ENCODE assay signal across 8 mouse cellular contexts in the genomic region with DNA sequence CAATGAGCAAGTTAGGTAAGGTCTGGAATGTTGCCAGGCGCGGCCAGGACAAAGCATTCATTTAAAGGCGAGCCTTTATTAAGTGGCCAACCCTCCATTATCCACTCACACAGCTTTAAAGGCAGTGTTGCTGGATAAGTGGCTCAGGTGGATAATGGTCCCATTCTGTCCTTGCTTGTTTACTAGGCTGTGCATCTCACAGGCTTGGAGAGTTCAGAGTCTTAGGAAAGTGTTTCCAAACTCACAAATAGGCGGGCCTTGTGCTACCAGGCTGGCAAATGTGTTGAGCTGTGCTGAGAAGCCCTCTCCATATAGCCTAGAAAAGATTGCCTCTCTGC.
A peak's percentile ranks its signal among the peaks of the same experiment; 100 is the strongest.
DNase-seq lines count a peak whose midpoint lies in the region; ATAC-seq and TF ChIP-seq lines count a peak whose summit lies in the region.

No protein-coding gene starts in this region.

- no peak for TF ChIP-seq CTCF in lung, postnatal 0 days (IDR thresholded peaks at IDR 0.05)
- TF ChIP-seq CTCF in cerebellum, adult 2 months (IDR thresholded peaks at IDR 0.05; ENCODE audit: borderline replicate concordance, insufficient read depth, low read depth, low read length), result no peak

- no peaks in the 10 kb centered on the region for H3K9me3 ChIP-seq in hindbrain, embryonic 13.5 days
- H3K9me3 ChIP-seq in hindbrain, embryonic 10.5 days, result no peaks in the 10 kb centered on the region
- H3K9me3 ChIP-seq in heart, embryonic 15.5 days (replicated peaks), result no peaks in the 10 kb centered on the region
- H3K9me3 ChIP-seq in lung, postnatal 0 days (ENCODE audit: low read length), result no peaks in the 10 kb centered on the region

- WGBS in hindbrain, embryonic 13.5 days, result 72% methylated on average over 4 of the region's 4 CpGs
- WGBS in hindbrain, embryonic 10.5 days, result 77% methylated on average over 4 of the region's 4 CpGs
- WGBS in heart, embryonic 15.5 days, result 22% methylated on average over 4 of the region's 4 CpGs
- WGBS in lung, postnatal 0 days, result 45% methylated on average over 4 of the region's 4 CpGs
- 66% methylated on average over 4 of the region's 4 CpGs for WGBS in cerebellum, adult 2 months

- H3K4me3 ChIP-seq in hindbrain, embryonic 13.5 days, result no peak overlapping the region
- H3K4me3 ChIP-seq in hindbrain, embryonic 10.5 days, result no peak overlapping the region
- peak overlapping the region; percentile 58 for H3K4me3 ChIP-seq in heart, embryonic 15.5 days
- no peak overlapping the region for H3K4me3 ChIP-seq in lung, postnatal 0 days (ENCODE audit: low read depth, low read length)
- no peak overlapping the region for H3K4me3 ChIP-seq in cerebellum, adult 2 months (replicated peaks; ENCODE audit: insufficient read depth, low read depth, low read length)

- no peaks in the 10 kb centered on the region; the same call in 1 of the 2 replicates for H3K36me3 ChIP-seq in hindbrain, embryonic 13.5 days
- peaks cover 28% of the 10 kb centered on the region for H3K36me3 ChIP-seq in hindbrain, embryonic 10.5 days
- no peaks in the 10 kb centered on the region for H3K36me3 ChIP-seq in heart, embryonic 15.5 days
- no peaks in the 10 kb centered on the region for H3K36me3 ChIP-seq in lung, postnatal 0 days (ENCODE audit: insufficient read depth, low read length)

- no peak for TF ChIP-seq POLR2A in cerebellum, adult 2 months (IDR thresholded peaks at IDR 0.05; ENCODE audit: borderline replicate concordance, insufficient read depth, low read length)

- ATAC-seq in hindbrain, embryonic 13.5 days (ENCODE audit: low FRiP score), result no peak
- ATAC-seq in heart, embryonic 15.5 days (replicated peaks; ENCODE audit: insufficient number of reproducible peaks, insufficient read depth, low FRiP score, low read depth), result no peak; the same call in 1 of the 2 replicates
- ATAC-seq in lung, postnatal 0 days, result peak; percentile 51
- no peak for ATAC-seq in granulocyte monocyte progenitor cell, adult 5-6 weeks (replicated peaks; ENCODE audit: poor library complexity, severe bottlenecking)

- 0 out of 2 replicates have a peak overlapping the region, but pooled peaks have one; percentile 35 for H3K27ac ChIP-seq in hindbrain, embryonic 13.5 days
- no peak overlapping the region for H3K27ac ChIP-seq in hindbrain, embryonic 10.5 days
- peak overlapping the region; percentile 95 for H3K27ac ChIP-seq in heart, embryonic 15.5 days
- no peak overlapping the region for H3K27ac ChIP-seq in lung, postnatal 0 days (ENCODE audit: low read length)
- no peak overlapping the region for H3K27ac ChIP-seq in cerebellum, adult 2 months (ENCODE audit: insufficient read depth, low read length)

- no peaks in the 10 kb centered on the region for H3K27me3 ChIP-seq in hindbrain, embryonic 13.5 days
- no peaks in the 10 kb centered on the region for H3K27me3 ChIP-seq in hindbrain, embryonic 10.5 days (ENCODE audit: insufficient read depth, poor library complexity, severe bottlenecking)
- H3K27me3 ChIP-seq in heart, embryonic 15.5 days, result no peaks in the 10 kb centered on the region
- H3K27me3 ChIP-seq in lung, postnatal 0 days (replicated peaks; ENCODE audit: insufficient read depth, low read length), result no peaks in the 10 kb centered on the region
- H3K27me3 ChIP-seq in cerebellum, adult 2 months (ENCODE audit: control insufficient read depth, insufficient read depth, low read length), result no peaks in the 10 kb centered on the region

- TF ChIP-seq EP300 in lung, postnatal 0 days (IDR thresholded peaks at IDR 0.05), result no peak

- no peak for DNase-seq in hindbrain, embryonic 10.5 days (ENCODE audit: low spot score)
- DNase-seq in ZHBTc4 (ENCODE audit: low read depth, low spot score), result peak; percentile 79
- DNase-seq in lung, postnatal 0 days (ENCODE audit: low spot score), result peak; percentile 75
- DNase-seq in cerebellum, adult 2 months, result no peak
- no peak for DNase-seq in thymus, postnatal 4 days

- H3K4me1 ChIP-seq in hindbrain, embryonic 13.5 days (replicated peaks), result peaks cover 12% of the 10 kb centered on the region
- H3K4me1 ChIP-seq in hindbrain, embryonic 10.5 days (replicated peaks), result peaks cover 12% of the 10 kb centered on the region
- peaks cover 35% of the 10 kb centered on the region for H3K4me1 ChIP-seq in heart, embryonic 15.5 days (replicated peaks)
- no peaks in the 10 kb centered on the region for H3K4me1 ChIP-seq in lung, postnatal 0 days (ENCODE audit: insufficient read depth, low read depth, low read length)
- peaks cover 2% of the 10 kb centered on the region; the same call in 1 of the 2 replicates for H3K4me1 ChIP-seq in cerebellum, adult 2 months (ENCODE audit: control insufficient read depth, insufficient read depth, low read length)

- no peak overlapping the region for H3K4me2 ChIP-seq in hindbrain, embryonic 13.5 days
- peak overlapping the region; percentile 59 for H3K4me2 ChIP-seq in heart, embryonic 15.5 days
- H3K4me2 ChIP-seq in lung, postnatal 0 days (replicated peaks; ENCODE audit: low read depth, low read length), result no peak overlapping the region

- no peak overlapping the region; the same call in 1 of the 2 replicates for H3K9ac ChIP-seq in hindbrain, embryonic 13.5 days
- peak overlapping the region; percentile 69 for H3K9ac ChIP-seq in heart, embryonic 15.5 days
- no peak overlapping the region; the same call in 1 of the 2 replicates for H3K9ac ChIP-seq in lung, postnatal 0 days (replicated peaks; ENCODE audit: low read depth)

Comparison
In these comparisons a context has a peak if more than half of its experiments do, and no peak if none do; other contexts are left out.
1. H3K27ac ChIP-seq: peak in hindbrain, embryonic 13.5 days (single experiment) and heart, embryonic 15.5 days (single experiment); none in hindbrain, embryonic 10.5 days (single experiment), lung, postnatal 0 days (single experiment) and cerebellum, adult 2 months (single experiment).
2. DNase-seq: peak in ZHBTc4 (single experiment) and lung, postnatal 0 days (single experiment); none in hindbrain, embryonic 10.5 days (single experiment), cerebellum, adult 2 months (0 of 2) and thymus, postnatal 4 days (single experiment).